In the genomic region with DNA sequence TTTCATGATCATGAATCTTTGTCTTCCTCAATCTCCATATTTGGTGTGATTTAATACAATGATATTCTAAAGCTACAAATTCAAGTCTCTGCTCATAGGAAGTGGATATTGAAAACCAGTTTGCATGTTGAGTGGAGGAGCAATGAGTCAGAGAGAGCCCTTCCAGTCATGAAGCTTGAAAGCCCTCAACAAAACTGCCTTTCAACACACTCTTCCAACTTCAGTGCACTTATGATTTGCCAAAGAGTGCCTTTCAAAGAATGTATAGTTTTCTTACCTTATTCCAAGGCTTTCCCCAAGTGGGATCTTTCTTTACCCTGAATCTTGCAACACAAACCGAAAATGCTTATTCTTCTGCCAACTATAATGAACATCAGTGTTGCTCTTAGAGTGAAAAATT, we compare ENCODE assay signal across 29 mouse cellular contexts.
DNase-seq lines count a peak whose midpoint lies in the region; ATAC-seq and TF ChIP-seq lines count a peak whose summit lies in the region.
"Had no signal": no experiment of that assay in that cellular context is flagged by ENCODE, and none has a peak within 500 bp of the region (broad histone marks: within the 10 kb centered on the region; RNA-seq: fewer than 3 reads in every experiment).

No protein-coding gene starts in this region.

- peak; percentile 57; the same call in 1 of the 2 replicates for TF ChIP-seq EP300 in lung, postnatal 0 days (IDR thresholded peaks at IDR 0.05)

- peak; percentile 76 for DNase-seq in lung, postnatal 0 days (ENCODE audit: low spot score)
- DNase-seq in lung, postnatal 10 days, result no peak
- DNase-seq in kidney, postnatal 25 days, result no peak
- no peak for DNase-seq in cerebellum, adult 18-20 months
- no peak for DNase-seq in spleen, postnatal 10 days (ENCODE audit: low spot score in 2 of 2)
- DNase-seq: adrenal gland, adult 2 months; adrenal gland, postnatal 14 days; B cell, adult 2 months; cerebellum, adult 11 months; cerebellum, adult 8-10 months; cerebellum, postnatal 10 days; cerebellum, postnatal 36 days; embryo, embryonic 11 days; forebrain, postnatal 0 days; gastrocnemius, adult 2 months; gastrocnemius, postnatal 14 days; heart, adult 18-20 months; heart, postnatal 10 days; heart, postnatal 36 days had no signal

- no peaks in the 10 kb centered on the region for H3K9me3 ChIP-seq in lung, postnatal 0 days (ENCODE audit: low read length)
- no peaks in the 10 kb centered on the region for H3K9me3 ChIP-seq in embryonic facial prominence, embryonic 13.5 days
- no peaks in the 10 kb centered on the region for H3K9me3 ChIP-seq in limb, embryonic 12.5 days
- H3K9me3 ChIP-seq: G1E; heart, embryonic 12.5 days; heart, embryonic 15.5 days; hindbrain, embryonic 10.5 days; hindbrain, embryonic 13.5 days had no signal

- no peaks in the 10 kb centered on the region for H3K27me3 ChIP-seq in lung, postnatal 0 days (replicated peaks; ENCODE audit: insufficient read depth, low read length)
- no peaks in the 10 kb centered on the region for H3K27me3 ChIP-seq in embryonic facial prominence, embryonic 13.5 days
- H3K27me3 ChIP-seq in limb, embryonic 12.5 days, result no peaks in the 10 kb centered on the region
- H3K27me3 ChIP-seq: CH12.LX; heart, embryonic 12.5 days; heart, embryonic 15.5 days; hindbrain, embryonic 13.5 days had no signal

- no peaks in the 10 kb centered on the region for H3K4me1 ChIP-seq in lung, postnatal 0 days (ENCODE audit: insufficient read depth, low read depth, low read length)
- peaks cover 14% of the 10 kb centered on the region for H3K4me1 ChIP-seq in embryonic facial prominence, embryonic 13.5 days
- peaks cover 7% of the 10 kb centered on the region for H3K4me1 ChIP-seq in limb, embryonic 12.5 days (replicated peaks)
- H3K4me1 ChIP-seq: heart, embryonic 12.5 days; heart, embryonic 15.5 days; hindbrain, embryonic 10.5 days; hindbrain, embryonic 13.5 days had no signal

- H3K27ac ChIP-seq in lung, postnatal 0 days (ENCODE audit: low read length), result no peak overlapping the region
- H3K27ac ChIP-seq in embryonic facial prominence, embryonic 13.5 days, result peak overlapping the region; percentile 87; the same call in 1 of the 2 replicates
- H3K27ac ChIP-seq in limb, embryonic 12.5 days, result peak overlapping the region; percentile 18; the same call in 1 of the 2 replicates
- H3K27ac ChIP-seq: gastrocnemius, adult 2 months; heart, embryonic 15.5 days; hindbrain, embryonic 10.5 days; hindbrain, embryonic 13.5 days had no signal

- H3K9ac ChIP-seq in lung, postnatal 0 days (replicated peaks; ENCODE audit: low read depth), result no peak overlapping the region
- H3K9ac ChIP-seq in embryonic facial prominence, embryonic 13.5 days, result no peak overlapping the region
- H3K9ac ChIP-seq in limb, embryonic 12.5 days (replicated peaks), result no peak overlapping the region
- H3K9ac ChIP-seq: forebrain, postnatal 0 days; heart, embryonic 12.5 days; heart, embryonic 15.5 days; hindbrain, embryonic 13.5 days had no signal

- ATAC-seq in lung, postnatal 0 days, result peak; percentile 66
- ATAC-seq in embryonic facial prominence, embryonic 13.5 days (ENCODE audit: insufficient number of reproducible peaks, insufficient read depth, low FRiP score, low TSS enrichment, low read depth), result no peak
- no peak for ATAC-seq in limb, embryonic 12.5 days (ENCODE audit: insufficient number of reproducible peaks, insufficient read depth, low FRiP score, low TSS enrichment, low read depth)
- ATAC-seq: forebrain, embryonic 14.5 days; forebrain, postnatal 0 days; hindbrain, embryonic 16.5 days had no signal

- no peak overlapping the region for H3K4me2 ChIP-seq in lung, postnatal 0 days (replicated peaks; ENCODE audit: low read depth, low read length)
- H3K4me2 ChIP-seq in embryonic facial prominence, embryonic 13.5 days, result no peak overlapping the region
- no peak overlapping the region for H3K4me2 ChIP-seq in limb, embryonic 12.5 days
- H3K4me2 ChIP-seq: heart, embryonic 12.5 days; heart, embryonic 15.5 days; hindbrain, embryonic 13.5 days had no signal

- no peaks in the 10 kb centered on the region for H3K36me3 ChIP-seq in lung, postnatal 0 days (ENCODE audit: insufficient read depth, low read length)
- no peaks in the 10 kb centered on the region for H3K36me3 ChIP-seq in embryonic facial prominence, embryonic 13.5 days
- no peaks in the 10 kb centered on the region for H3K36me3 ChIP-seq in limb, embryonic 12.5 days
- H3K36me3 ChIP-seq: G1E; heart, embryonic 12.5 days; heart, embryonic 15.5 days; hindbrain, embryonic 10.5 days; hindbrain, embryonic 13.5 days had no signal

- WGBS in lung, postnatal 0 days, result 54% methylated on average over 1 of the region's 1 CpGs
- 66% methylated on average over 1 of the region's 1 CpGs for WGBS in embryonic facial prominence, embryonic 13.5 days
- 74% methylated on average over 1 of the region's 1 CpGs for WGBS in limb, embryonic 12.5 days

- no peak overlapping the region for H3K4me3 ChIP-seq in lung, postnatal 0 days (ENCODE audit: low read depth, low read length)
- no peak overlapping the region for H3K4me3 ChIP-seq in embryonic facial prominence, embryonic 13.5 days
- H3K4me3 ChIP-seq in limb, embryonic 12.5 days (replicated peaks), result no peak overlapping the region
- H3K4me3 ChIP-seq: gastrocnemius, adult 2 months; heart, embryonic 12.5 days; heart, embryonic 15.5 days; hindbrain, embryonic 10.5 days; hindbrain, embryonic 13.5 days had no signal

- TF ChIP-seq CTCF in lung, postnatal 0 days (IDR thresholded peaks at IDR 0.05), result no peak
